Mouse (Mus musculus): ENCODE results near the gene Pou3f3. TPM values are rescaled to one million over a fixed set of nuclear protein-coding genes. Genes with fewer than 3 reads are reported as not detected.

Gene Pou3f3
- total RNA-seq, 2 experiments from 2014 or later = 60.7 to 69.3 TPM

- DNase-seq (ENCODE audit: low spot score in 2 of 2) = no peak
These were observed 14.0 kb downstream of the Pou3f3 start for GRCm38 (mm10) chr1:42709431-42710160.

GRCm38 (mm10) chr1:42710234-42710633 is 14.7 kb downstream of the Pou3f3 start:
- DNase-seq (ENCODE audit: low spot score in 2 of 2) = no peak

- no peak for DNase-seq (ENCODE audit: low spot score in 2 of 2)
These were observed 15.4 kb downstream of the Pou3f3 start for GRCm38 (mm10) chr1:42710995-42711394.

GRCm38 (mm10) chr1:42711456-42712310 is 16.1 kb downstream of the Pou3f3 start:
- no peak for DNase-seq (ENCODE audit: low spot score in 2 of 2)

- no peak for DNase-seq (ENCODE audit: low spot score in 2 of 2)
These were observed 16.7 kb downstream of the Pou3f3 start for GRCm38 (mm10) chr1:42712311-42712690.

- peak; percentile 51 to 69 for DNase-seq (ENCODE audit: low spot score in 2 of 2)
These were observed 17.8 kb downstream of the Pou3f3 start for GRCm38 (mm10) chr1:42713104-42713932.

- DNase-seq (ENCODE audit: low spot score in 2 of 2) = peak; percentile 55 to 72
These were observed 18.7 kb downstream of the Pou3f3 start for GRCm38 (mm10) chr1:42714016-42714931.

- peak; percentile 33 to 53 for DNase-seq (ENCODE audit: low spot score in 2 of 2)
These were observed 23.0 kb downstream of the Pou3f3 start for GRCm38 (mm10) chr1:42718549-42718948.

GRCm38 (mm10) chr1:42721353-42721752 is 25.8 kb downstream of the Pou3f3 start:
- DNase-seq (ENCODE audit: low spot score in 2 of 2) = no peak

GRCm38 (mm10) chr1:42723769-42724300 is 28.3 kb downstream of the Pou3f3 start:
- peak in 1 of 2 experiments; percentile 41 for DNase-seq (ENCODE audit: low spot score in 2 of 2)

- no peak for DNase-seq (ENCODE audit: low spot score in 2 of 2)
These were observed 29.3 kb downstream of the Pou3f3 start for GRCm38 (mm10) chr1:42724881-42725280.

GRCm38 (mm10) chr1:42727161-42727560 is 31.6 kb downstream of the Pou3f3 start:
- DNase-seq (ENCODE audit: low spot score in 2 of 2) = no peak

- DNase-seq (ENCODE audit: low spot score in 2 of 2) = no peak
These were observed 32.1 kb downstream of the Pou3f3 start for GRCm38 (mm10) chr1:42727676-42728075.

GRCm38 (mm10) chr1:42741383-42742241 is 46.0 kb downstream of the Pou3f3 start:
- DNase-seq (ENCODE audit: low spot score in 2 of 2) = no peak

- DNase-seq (ENCODE audit: low spot score in 2 of 2) = no peak
These were observed 46.6 kb downstream of the Pou3f3 start for GRCm38 (mm10) chr1:42742242-42742560.

GRCm38 (mm10) chr1:42745047-42745446 is 49.5 kb downstream of the Pou3f3 start:
- DNase-seq (ENCODE audit: low spot score in 2 of 2) = no peak

GRCm38 (mm10) chr1:42749536-42750292 is 54.1 kb downstream of the Pou3f3 start:
- DNase-seq (ENCODE audit: low spot score in 2 of 2) = no peak
